Mouse (Mus musculus): Measurements from ENCODE around the gene Gpi1. TPM values are rescaled to one million over a fixed set of nuclear protein-coding genes. Genes with fewer than 3 reads are reported as not detected.

Gene Gpi1
- polyA plus RNA-seq, 1 experiment from 2014 or later, result 845 TPM

GRCm38 (mm10) chr7:34228641-34229040 lies 1.5 kb downstream of the Gpi1 start:
- 4% methylated on average over 7 of the region's 9 CpGs for WGBS
- Histone ChIP-seq H3K27me3 (ENCODE audit: control insufficient read depth, insufficient read depth, low read length) (no peaks in the 10 kb centered on the region), H3K36me3 (ENCODE audit: control insufficient read depth, insufficient read depth, low read length) (peaks cover 51% of the 10 kb centered on the region), H3K4me1 (ENCODE audit: control insufficient read depth in 2 of 2, insufficient read depth in 2 of 2, low read length in 2 of 2) (peaks cover 27 to 55% of the 10 kb centered on the region in 2 experiments), H3K4me3 (ENCODE audit: control insufficient read depth in 1 of 2, insufficient read depth in 1 of 2, low read depth in 1 of 2, low read length in 2 of 2) (peak overlapping the region; percentile 73 to 85), H3K9me3 (ENCODE audit: control insufficient read depth, low read length) (no peaks in the 10 kb centered on the region), H3K27ac (replicated peaks in 1 of 2; ENCODE audit: control insufficient read depth in 1 of 2, insufficient read depth in 1 of 2, low read depth in 2 of 2, low read length in 2 of 2) (peak overlapping the region in 1 of 2 experiments; percentile 19; a peak in 1 of 4 replicates), H3K9ac (ENCODE audit: low read length) (peak overlapping the region; percentile 98), H3K4me2 (ENCODE audit: low read length) (peak overlapping the region; percentile 87)
- ATAC-seq (ENCODE audit: insufficient number of reproducible peaks, insufficient read depth, low FRiP score, low read depth), result no peak

- H3K9ac ChIP-seq (ENCODE audit: low read length), result peak overlapping the region; percentile 60; the same call in 1 of the 2 replicates
- ATAC-seq (ENCODE audit: insufficient number of reproducible peaks, insufficient read depth, low FRiP score, low read depth), result no peak
- H3K4me2 ChIP-seq (ENCODE audit: low read length), result peak overlapping the region; percentile 87
- 0 out of 2 replicates have a peak, but pooled peaks cover 3% of the 10 kb centered on the region for H3K9me3 ChIP-seq (ENCODE audit: control insufficient read depth, low read length)
- H3K4me3 ChIP-seq (ENCODE audit: control insufficient read depth in 1 of 2, insufficient read depth in 1 of 2, low read depth in 1 of 2, low read length in 2 of 2), result peak overlapping the region in 1 of 2 experiments; percentile 21; a peak in 1 of 4 replicates
- 84% methylated on average over 12 of the region's 12 CpGs for WGBS
- no peaks in the 10 kb centered on the region for H3K27me3 ChIP-seq (ENCODE audit: control insufficient read depth, insufficient read depth, low read length)
- peaks cover 21 to 46% of the 10 kb centered on the region in 2 experiments for H3K4me1 ChIP-seq (ENCODE audit: control insufficient read depth in 2 of 2, insufficient read depth in 2 of 2, low read length in 2 of 2)
- H3K27ac ChIP-seq (replicated peaks in 1 of 2; ENCODE audit: control insufficient read depth in 1 of 2, insufficient read depth in 1 of 2, low read depth in 2 of 2, low read length in 2 of 2), result no peak overlapping the region
- peaks cover 69% of the 10 kb centered on the region for H3K36me3 ChIP-seq (ENCODE audit: control insufficient read depth, insufficient read depth, low read length)
Measured at GRCm38 (mm10) chr7:34226846-34227245, 3.3 kb downstream of the Gpi1 start.

GRCm38 (mm10) chr7:34226086-34226485 lies 4.0 kb downstream of the Gpi1 start:
- 0 out of 4 replicates have a peak overlapping the region, but pooled peaks of 1 of the 2 experiments have one; percentile 3 for H3K27ac ChIP-seq (replicated peaks in 1 of 2; ENCODE audit: control insufficient read depth in 1 of 2, insufficient read depth in 1 of 2, low read depth in 2 of 2, low read length in 2 of 2)
- H3K4me1 ChIP-seq (ENCODE audit: control insufficient read depth in 2 of 2, insufficient read depth in 2 of 2, low read length in 2 of 2), result peaks cover 21 to 46% of the 10 kb centered on the region in 2 experiments
- H3K4me3 ChIP-seq (ENCODE audit: control insufficient read depth in 1 of 2, insufficient read depth in 1 of 2, low read depth in 1 of 2, low read length in 2 of 2), result peak overlapping the region in 1 of 2 experiments; percentile 21; a peak in 2 of 4 replicates
- H3K9me3 ChIP-seq (ENCODE audit: control insufficient read depth, low read length), result 0 out of 2 replicates have a peak, but pooled peaks cover 3% of the 10 kb centered on the region
- H3K27me3 ChIP-seq (ENCODE audit: control insufficient read depth, insufficient read depth, low read length), result no peaks in the 10 kb centered on the region
- 25% methylated on average over 8 of the region's 8 CpGs for WGBS
- peak overlapping the region; percentile 87 for H3K4me2 ChIP-seq (ENCODE audit: low read length)
- H3K36me3 ChIP-seq (ENCODE audit: control insufficient read depth, insufficient read depth, low read length), result peaks cover 77% of the 10 kb centered on the region
- ATAC-seq (ENCODE audit: insufficient number of reproducible peaks, insufficient read depth, low FRiP score, low read depth), result no peak
- H3K9ac ChIP-seq (ENCODE audit: low read length), result peak overlapping the region; percentile 60

DNA sequence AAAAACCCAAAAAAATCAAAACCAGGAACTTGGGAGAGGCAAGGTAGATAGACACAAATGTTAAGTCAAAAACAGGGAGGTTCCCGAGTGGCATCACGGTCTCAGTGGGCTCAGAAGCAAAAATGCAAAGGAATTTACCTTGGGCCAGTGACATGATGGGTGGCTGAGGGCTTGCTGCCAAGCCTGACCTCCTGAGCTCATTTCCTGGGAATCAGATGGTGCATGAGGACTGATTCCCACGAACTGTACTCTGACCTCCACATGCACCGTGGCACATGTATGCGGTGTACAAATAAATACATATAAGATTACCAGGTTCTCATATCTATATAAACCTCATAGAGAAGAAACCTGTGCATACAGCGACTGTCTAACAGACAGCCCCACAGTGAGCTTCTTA lies 5.8 kb downstream of the Gpi1 start:
- WGBS, result 85% methylated on average over 6 of the region's 6 CpGs
- H3K9me3 ChIP-seq (ENCODE audit: control insufficient read depth, low read length), result 0 out of 2 replicates have a peak, but pooled peaks cover 3% of the 10 kb centered on the region
- no peak overlapping the region for H3K27ac ChIP-seq (replicated peaks in 1 of 2; ENCODE audit: control insufficient read depth in 1 of 2, insufficient read depth in 1 of 2, low read depth in 2 of 2, low read length in 2 of 2)
- no peak for ATAC-seq (ENCODE audit: insufficient number of reproducible peaks, insufficient read depth, low FRiP score, low read depth)
- peaks cover 21 to 41% of the 10 kb centered on the region in 2 experiments for H3K4me1 ChIP-seq (ENCODE audit: control insufficient read depth in 2 of 2, insufficient read depth in 2 of 2, low read length in 2 of 2)
- H3K9ac ChIP-seq (ENCODE audit: low read length), result no peak overlapping the region
- H3K4me2 ChIP-seq (ENCODE audit: low read length), result no peak overlapping the region
- peaks cover 95% of the 10 kb centered on the region for H3K36me3 ChIP-seq (ENCODE audit: control insufficient read depth, insufficient read depth, low read length)
- H3K27me3 ChIP-seq (ENCODE audit: control insufficient read depth, insufficient read depth, low read length), result no peaks in the 10 kb centered on the region
- H3K4me3 ChIP-seq (ENCODE audit: control insufficient read depth in 1 of 2, insufficient read depth in 1 of 2, low read depth in 1 of 2, low read length in 2 of 2), result no peak overlapping the region

DNA sequence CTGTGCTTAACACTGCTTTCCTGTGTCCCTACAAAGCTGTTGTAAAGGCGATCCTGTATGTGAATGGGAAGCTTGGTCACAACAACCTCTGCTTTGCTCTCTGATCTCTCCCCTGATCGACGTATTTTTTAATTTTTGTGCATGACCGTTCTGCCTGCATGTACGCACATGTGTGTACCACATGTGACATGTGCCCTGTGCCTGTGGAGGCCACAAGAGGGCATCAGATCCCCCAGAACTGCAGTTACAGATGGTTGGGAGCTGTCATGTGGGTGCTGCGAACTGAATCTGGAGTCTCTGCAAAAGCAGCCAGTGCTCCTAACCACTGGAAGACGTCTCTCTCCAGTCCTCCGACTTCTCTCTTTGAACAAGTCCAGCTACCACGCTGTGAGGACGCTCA lies 7.8 kb downstream of the Gpi1 start:
- WGBS, result 94% methylated on average over 10 of the region's 10 CpGs
- no peak for ATAC-seq (ENCODE audit: insufficient number of reproducible peaks, insufficient read depth, low FRiP score, low read depth)

DNA sequence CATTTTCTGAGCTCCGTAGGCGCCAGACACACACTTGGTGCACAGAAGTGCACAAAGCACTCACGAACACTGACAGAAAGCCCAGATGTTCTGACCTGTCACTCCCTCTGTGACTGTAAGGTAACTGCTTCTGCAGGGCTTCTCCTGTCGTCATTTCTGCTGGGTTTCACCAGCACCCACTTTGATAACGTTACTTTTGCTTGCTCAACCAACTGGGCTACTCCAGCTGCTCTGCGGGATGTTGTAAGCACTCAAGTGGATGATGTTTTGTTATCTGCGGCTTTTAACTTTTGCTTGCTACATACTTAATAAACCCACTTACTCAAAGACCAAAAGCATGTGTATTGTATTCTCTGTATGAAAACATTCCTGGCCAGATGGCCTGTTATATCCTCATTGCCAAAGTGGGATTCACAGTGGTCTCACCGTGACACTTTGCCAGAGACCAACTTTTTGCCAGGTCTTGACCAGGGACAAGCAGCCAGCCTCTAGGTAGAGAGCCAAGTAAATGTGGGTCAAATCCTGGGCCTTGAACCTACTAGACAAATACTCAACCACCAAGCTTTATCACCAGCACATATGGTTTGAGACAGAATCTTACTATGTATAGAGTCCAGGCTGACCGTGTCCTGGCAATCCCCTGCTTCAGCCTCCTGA lies 8.4 kb downstream of the Gpi1 start:
- Histone ChIP-seq H3K9me3 (ENCODE audit: control insufficient read depth, low read length) (0 out of 2 replicates have a peak, but pooled peaks cover 3% of the 10 kb centered on the region), H3K4me1 (ENCODE audit: control insufficient read depth in 2 of 2, insufficient read depth in 2 of 2, low read length in 2 of 2) (peaks cover 2 to 16% of the 10 kb centered on the region in 2 experiments; a peak in 3 of 4 replicates), H3K36me3 (ENCODE audit: control insufficient read depth, insufficient read depth, low read length) (peaks cover 100% of the 10 kb centered on the region), H3K9ac (ENCODE audit: low read length) (no peak overlapping the region), H3K27me3 (ENCODE audit: control insufficient read depth, insufficient read depth, low read length) (no peaks in the 10 kb centered on the region), H3K4me3 (ENCODE audit: control insufficient read depth in 1 of 2, insufficient read depth in 1 of 2, low read depth in 1 of 2, low read length in 2 of 2) (no peak overlapping the region), H3K27ac (replicated peaks in 1 of 2; ENCODE audit: control insufficient read depth in 1 of 2, insufficient read depth in 1 of 2, low read depth in 2 of 2, low read length in 2 of 2) (no peak overlapping the region), H3K4me2 (ENCODE audit: low read length) (no peak overlapping the region)
- WGBS, result 76% methylated on average over 9 of the region's 9 CpGs
- ATAC-seq (ENCODE audit: insufficient number of reproducible peaks, insufficient read depth, low FRiP score, low read depth), result no peak

More for the DNA sequence above, 7.8 kb downstream of the Gpi1 start:
- Histone ChIP-seq H3K36me3 (ENCODE audit: control insufficient read depth, insufficient read depth, low read length) (peaks cover 100% of the 10 kb centered on the region), H3K27me3 (ENCODE audit: control insufficient read depth, insufficient read depth, low read length) (no peaks in the 10 kb centered on the region), H3K9ac (ENCODE audit: low read length) (no peak overlapping the region), H3K4me3 (ENCODE audit: control insufficient read depth in 1 of 2, insufficient read depth in 1 of 2, low read depth in 1 of 2, low read length in 2 of 2) (no peak overlapping the region), H3K9me3 (ENCODE audit: control insufficient read depth, low read length) (0 out of 2 replicates have a peak, but pooled peaks cover 3% of the 10 kb centered on the region), H3K4me1 (ENCODE audit: control insufficient read depth in 2 of 2, insufficient read depth in 2 of 2, low read length in 2 of 2) (peaks cover 8 to 22% of the 10 kb centered on the region in 2 experiments; a peak in 3 of 4 replicates), H3K4me2 (ENCODE audit: low read length) (no peak overlapping the region), H3K27ac (replicated peaks in 1 of 2; ENCODE audit: control insufficient read depth in 1 of 2, insufficient read depth in 1 of 2, low read depth in 2 of 2, low read length in 2 of 2) (no peak overlapping the region)

- Histone ChIP-seq H3K9ac (ENCODE audit: low read length) (no peak overlapping the region), H3K4me1 (ENCODE audit: control insufficient read depth in 2 of 2, insufficient read depth in 2 of 2, low read length in 2 of 2) (no peaks in the 10 kb centered on the region), H3K27me3 (ENCODE audit: control insufficient read depth, insufficient read depth, low read length) (no peaks in the 10 kb centered on the region), H3K27ac (replicated peaks in 1 of 2; ENCODE audit: control insufficient read depth in 1 of 2, insufficient read depth in 1 of 2, low read depth in 2 of 2, low read length in 2 of 2) (no peak overlapping the region), H3K4me2 (ENCODE audit: low read length) (no peak overlapping the region), H3K36me3 (ENCODE audit: control insufficient read depth, insufficient read depth, low read length) (peaks cover 100% of the 10 kb centered on the region), H3K9me3 (ENCODE audit: control insufficient read depth, low read length) (0 out of 2 replicates have a peak, but pooled peaks cover 3% of the 10 kb centered on the region), H3K4me3 (ENCODE audit: control insufficient read depth in 1 of 2, insufficient read depth in 1 of 2, low read depth in 1 of 2, low read length in 2 of 2) (no peak overlapping the region)
- 76% methylated on average over 1 of the region's 1 CpGs for WGBS
- ATAC-seq (ENCODE audit: insufficient number of reproducible peaks, insufficient read depth, low FRiP score, low read depth), result no peak
Measured at GRCm38 (mm10) chr7:34218496-34218895, 11.6 kb downstream of the Gpi1 start.

All from heart, embryonic 14.5 days (tissue).